Mouse (Mus musculus): ENCODE measurements around the gene Mri1.

The Mri1 gene

GRCm38 (mm10) chr8:84236998-84237473 lies 20.1 kb downstream of the Mri1 start, which contains the start of gene Zswim4:
Zswim4 (minus strand) TSS chr8:84237055.
- peak; percentile 100 for DNase-seq (ENCODE audit: low read depth, low spot score)

- no peak for DNase-seq (ENCODE audit: low read depth, low spot score)
Measured at GRCm38 (mm10) chr8:84236410-84236997, 20.6 kb downstream of the Mri1 start.

GRCm38 (mm10) chr8:84235746-84236409 lies 21.2 kb downstream of the Mri1 start:
- DNase-seq (ENCODE audit: low read depth, low spot score): no peak

GRCm38 (mm10) chr8:84233055-84233454 lies 24.1 kb downstream of the Mri1 start:
- no peak for DNase-seq (ENCODE audit: low read depth, low spot score)

GRCm38 (mm10) chr8:84230735-84231134 lies 26.4 kb downstream of the Mri1 start:
- no peak for DNase-seq (ENCODE audit: low read depth, low spot score)

GRCm38 (mm10) chr8:84223322-84224029 lies 33.6 kb downstream of the Mri1 start:
- no peak for DNase-seq (ENCODE audit: low read depth, low spot score)

GRCm38 (mm10) chr8:84222566-84223165 lies 34.5 kb downstream of the Mri1 start:
- DNase-seq (ENCODE audit: low read depth, low spot score): no peak

GRCm38 (mm10) chr8:84220105-84220504 lies 37.0 kb downstream of the Mri1 start:
- DNase-seq (ENCODE audit: low read depth, low spot score): no peak

- no peak for DNase-seq (ENCODE audit: low read depth, low spot score)
Measured at GRCm38 (mm10) chr8:84218143-84218542, 39.0 kb downstream of the Mri1 start.

GRCm38 (mm10) chr8:84217206-84217605 lies 39.9 kb downstream of the Mri1 start:
- no peak for DNase-seq (ENCODE audit: low read depth, low spot score)

GRCm38 (mm10) chr8:84213277-84213676 lies 43.8 kb downstream of the Mri1 start:
- no peak for DNase-seq (ENCODE audit: low read depth, low spot score)

GRCm38 (mm10) chr8:84211881-84212563 lies 45.1 kb downstream of the Mri1 start:
- DNase-seq (ENCODE audit: low read depth, low spot score): no peak

GRCm38 (mm10) chr8:84211202-84211601 lies 45.9 kb downstream of the Mri1 start:
- DNase-seq (ENCODE audit: low read depth, low spot score): no peak

- peak; percentile 79 for DNase-seq (ENCODE audit: low read depth, low spot score)
Measured at GRCm38 (mm10) chr8:84210167-84210791, 46.8 kb downstream of the Mri1 start.

GRCm38 (mm10) chr8:84208381-84209380 lies 48.4 kb downstream of the Mri1 start:
- DNase-seq (ENCODE audit: low read depth, low spot score): no peak

- no peak for DNase-seq (ENCODE audit: low read depth, low spot score)
Measured at GRCm38 (mm10) chr8:84207811-84208210, 49.3 kb downstream of the Mri1 start.

- no peak for DNase-seq (ENCODE audit: low read depth, low spot score)
Measured at GRCm38 (mm10) chr8:84206666-84207065, 50.5 kb downstream of the Mri1 start.

GRCm38 (mm10) chr8:84205073-84205472 lies 52.1 kb downstream of the Mri1 start:
- DNase-seq (ENCODE audit: low read depth, low spot score): no peak

GRCm38 (mm10) chr8:84203975-84204772 lies 53.0 kb downstream of the Mri1 start:
- no peak for DNase-seq (ENCODE audit: low read depth, low spot score)

Measured in forelimb bud, embryonic 11.5 days (tissue).